12 mouse cellular contexts compared by ENCODE assay signal in the genomic region with DNA sequence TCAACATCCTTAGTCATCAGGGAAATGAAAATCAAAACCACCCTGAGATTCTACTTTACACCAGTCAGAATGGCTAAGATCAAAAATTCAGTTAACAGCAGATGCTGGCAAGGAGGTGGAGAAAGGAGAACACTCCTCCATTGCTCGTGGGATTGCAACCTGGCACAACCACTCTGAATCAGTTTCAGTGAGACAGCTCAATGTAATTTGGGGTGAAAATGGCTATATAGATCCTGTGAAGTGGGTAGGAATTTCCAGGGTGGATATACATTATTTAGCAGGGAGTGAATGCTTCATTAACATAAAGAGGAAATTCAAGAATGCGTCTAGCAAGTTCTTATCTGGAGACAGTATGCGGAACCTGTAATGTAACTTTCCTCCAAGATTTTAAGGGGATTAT.
"Had no signal": no experiment of that assay in that cellular context is flagged by ENCODE, and none has a peak within 500 bp of the region (broad histone marks: within the 10 kb centered on the region; RNA-seq: fewer than 3 reads in every experiment).

No protein-coding gene starts in this region.

- DNase-seq: lung, adult 18-20 months; lung, embryonic 14.5 days; lung, postnatal 10 days; lung, postnatal 4 days; midbrain, embryonic 14.5 days; retina, postnatal 1 day; right cerebral cortex, postnatal 14 days; right cerebral cortex, postnatal 4 days; spleen, adult 18-20 months; thymus, adult 2 months; thymus, postnatal 25 days; thymus, postnatal 4 days had no signal
